Mouse (Mus musculus) forebrain, embryonic 14.5 days (tissue): ENCODE measurements around the gene Acadsb. TPM values are rescaled to one million over a fixed set of nuclear protein-coding genes. Genes with fewer than 3 reads are reported as not detected.

Experiments
- ATAC-seq: fragments of 200-750 bp; cut with Nextera tagmentation; 2 replicates; pipeline ENCODE4 v1.8.0; 2017; ENCODE audit warnings: mild to moderate bottlenecking, moderate library complexity
- DNase-seq: peaks from one replicate; pipeline ENCODE4 v3.0.0-alpha.2; 2015; ENCODE audit warnings: low spot score
- H3K27ac ChIP-seq: fragments of 300-500 bp; sonication (generic); 2 replicates; pipeline ENCODE4 v1.5.1; 2014; ENCODE audit warnings: low read depth, mild to moderate bottlenecking, control low read depth, low read length, moderate library complexity
- H3K27me3 ChIP-seq: fragments of 300-500 bp; sonication (generic); replicated peaks from 2 replicates; pipeline ENCODE4 v1.6.1; 2014; ENCODE audit warnings: low read length, control low read depth, mixed read lengths; ENCODE audit not compliant: control insufficient read depth, insufficient read depth
- H3K36me3 ChIP-seq: fragments of 300-500 bp; sonication (generic); 2 replicates; pipeline ENCODE4 v1.6.1; 2014; ENCODE audit warnings: low read length, control low read depth; ENCODE audit not compliant: control insufficient read depth, insufficient read depth
- H3K4me1 ChIP-seq: fragments of 300-500 bp; sonication (generic); 2 replicates; pipeline ENCODE4 v1.6.1; 2014; ENCODE audit warnings: antibody characterized with exemption, low read length, control low read depth; ENCODE audit not compliant: control insufficient read depth, insufficient read depth
- H3K4me2 ChIP-seq: fragments of 300-500 bp; sonication (generic); 2 replicates; pipeline ENCODE4 v1.6.1; 2014; ENCODE audit warnings: mild to moderate bottlenecking, control low read depth, low read length
- H3K4me3 ChIP-seq: fragments of 300-500 bp; sonication (generic); 2 replicates; pipeline ENCODE4 v1.5.1; 2014; ENCODE audit warnings: low read depth, low read length, control low read depth
- H3K9ac ChIP-seq: fragments of 300-500 bp; sonication (generic); 2 replicates; pipeline ENCODE4 v1.6.1; 2014; ENCODE audit warnings: mild to moderate bottlenecking, low read length, control low read depth, moderate library complexity
- H3K9me3 ChIP-seq: fragments of 300-500 bp; sonication (generic); replicated peaks from 2 replicates; pipeline ENCODE4 v1.6.1; 2016; ENCODE audit warnings: low read length, control low read depth, mixed read lengths; ENCODE audit not compliant: control insufficient read depth
- WGBS: fragments of 180-500 bp; shearing (Covaris S2); extraction: QIAGEN DNeasy Blood & Tissue Kit; methylation state at CpG from one replicate; pipeline ENCODE4 v1.1.7; 2014; 5-methylcytosine and 5-hydroxymethylcytosine counted together
- polyA plus RNA-seq: library from polyadenylated mRNA; unstranded; fragments of >200 nt; fragmentation: Nextera tagmentation; extraction: Ambion mirVana; gene quantifications from 2 replicates; pipeline ENCODE4 v1.2.1, GENCODE M21; 2014

Acadsb gene
- polyA plus RNA-seq, 1 experiment from 2014 or later = 98.6 TPM

DNA sequence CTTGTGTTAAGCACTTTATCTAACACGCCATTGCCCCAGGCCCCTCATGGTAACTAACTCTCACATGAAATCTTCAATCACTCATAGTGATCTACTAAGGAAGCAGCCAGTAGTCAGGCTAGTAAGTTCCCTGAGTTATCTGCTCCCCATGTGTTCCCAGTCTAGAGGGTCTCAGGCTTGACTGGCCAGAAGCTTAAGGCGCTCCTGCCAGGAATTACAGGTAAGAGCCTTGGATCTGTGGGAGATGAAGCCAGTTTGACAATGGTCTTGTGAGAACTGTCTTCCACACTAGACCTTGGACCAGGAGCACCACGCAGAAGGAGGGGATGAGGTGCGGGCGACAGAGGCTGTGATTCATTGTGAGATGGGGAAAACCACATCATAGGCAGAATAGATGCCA is 68.0 kb downstream of the Acadsb start:
- Histone ChIP-seq H3K27me3 (peaks cover 14% of the 10 kb centered on the region), H3K9ac (no peak overlapping the region), H3K4me2 (no peak overlapping the region), H3K9me3 (no peaks in the 10 kb centered on the region), H3K36me3 (no peaks in the 10 kb centered on the region), H3K4me1 (no peaks in the 10 kb centered on the region), H3K4me3 (no peak overlapping the region), H3K27ac (no peak overlapping the region)
- DNase-seq (no peak), ATAC-seq (no peak)
- 96% methylated on average over 5 of the region's 5 CpGs for WGBS

Other genes starting within 250 kb of the Acadsb start
- gene 5430419D17Rik, start 236.2 kb upstream of the Acadsb start, polyA plus RNA-seq = not detected in 2 replicates
- not detected in 2 replicates for gene Cuzd1, start 88.3 kb upstream of the Acadsb start, polyA plus RNA-seq
- gene Fam24b, start 81.1 kb upstream of the Acadsb start, polyA plus RNA-seq = not detected in 2 replicates
- not detected in 2 replicates for gene Fam24a, start 76.7 kb upstream of the Acadsb start, polyA plus RNA-seq
- 25.1 and 27.1 TPM in 2 replicates for gene 2310057M21Rik, start 47.8 kb upstream of the Acadsb start, polyA plus RNA-seq
- 33.1 and 33.9 TPM in 2 replicates for gene Pstk, start 39.5 kb upstream of the Acadsb start, polyA plus RNA-seq
- 21.9 and 23.8 TPM in 2 replicates for gene Ikzf5, start 80 bp upstream of the Acadsb start, polyA plus RNA-seq
- 0.49 and 0.51 TPM in 2 replicates for gene Hmx3, start 132.3 kb downstream of the Acadsb start, polyA plus RNA-seq
- 0.64 and 1.1 TPM in 2 replicates for gene Hmx2, start 138.2 kb downstream of the Acadsb start, polyA plus RNA-seq
- 215 and 237 TPM in 2 replicates for gene Bub3, start 149.6 kb downstream of the Acadsb start, polyA plus RNA-seq